Comparison of ENCODE assay signal across 8 mouse cellular contexts in the genomic region with DNA sequence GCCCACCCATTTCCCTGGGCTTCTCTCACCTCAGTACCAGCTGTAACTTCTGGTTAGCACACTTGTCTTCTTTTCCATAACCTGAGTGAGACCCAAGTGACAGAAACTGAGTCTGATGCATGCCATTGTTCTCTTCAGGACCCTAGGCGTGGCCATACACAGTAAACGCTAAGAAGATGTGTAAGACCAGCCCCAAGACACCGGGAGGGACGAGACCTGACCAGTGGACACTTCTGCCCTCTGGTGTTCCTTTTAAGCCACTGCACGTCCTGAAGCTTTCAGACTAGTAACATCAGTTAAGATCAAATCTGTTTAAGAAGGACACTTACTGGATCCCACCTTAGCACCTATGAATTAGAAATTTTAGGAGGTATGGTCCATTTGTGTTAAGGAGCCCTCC. TPM values are rescaled to one million over a fixed set of nuclear protein-coding genes. Genes with fewer than 3 reads are reported as not detected.
A peak's percentile ranks its signal among the peaks of the same experiment; 100 is the strongest.
DNase-seq lines count a peak whose midpoint lies in the region; ATAC-seq lines count a peak whose summit lies in the region.

No protein-coding gene starts in this region.

- peaks cover 9% of the 10 kb centered on the region for H3K4me1 ChIP-seq in intestine, embryonic 14.5 days (replicated peaks; ENCODE audit: control insufficient read depth, insufficient read depth, low read length)
- peaks cover 6% of the 10 kb centered on the region for H3K4me1 ChIP-seq in intestine, embryonic 15.5 days (replicated peaks)
- H3K4me1 ChIP-seq in embryonic facial prominence, embryonic 10.5 days, result peaks cover 28% of the 10 kb centered on the region
- H3K4me1 ChIP-seq in midbrain, embryonic 16.5 days (ENCODE audit: control insufficient read depth, insufficient read depth, low read length), result peaks cover 14% of the 10 kb centered on the region

- H3K4me2 ChIP-seq in intestine, embryonic 14.5 days (ENCODE audit: low read length), result no peak overlapping the region
- H3K4me2 ChIP-seq in intestine, embryonic 15.5 days (replicated peaks), result no peak overlapping the region
- peak overlapping the region; percentile 36 for H3K4me2 ChIP-seq in midbrain, embryonic 16.5 days (ENCODE audit: low read length)

- intact Hi-C loops in heart, postnatal 10 days (cut with DNase I), result loop anchor here (1.0 kb wide), 1 partner anchor 33 kb away; no protein-coding TSS in a partner anchor
- intact Hi-C loops in left cerebral cortex, postnatal 36 days (cut with DNase I), result loop anchor here (1.0 kb wide), 1 partner anchor 32 kb away; no protein-coding TSS in a partner anchor

- H3K27me3 ChIP-seq in intestine, embryonic 14.5 days (replicated peaks; ENCODE audit: control insufficient read depth, insufficient read depth, low read length), result no peaks in the 10 kb centered on the region
- no peaks in the 10 kb centered on the region for H3K27me3 ChIP-seq in intestine, embryonic 15.5 days (replicated peaks)
- H3K27me3 ChIP-seq in embryonic facial prominence, embryonic 10.5 days (replicated peaks; ENCODE audit: low read depth, poor library complexity, severe bottlenecking), result 0 out of 2 replicates have a peak, but pooled peaks cover 3% of the 10 kb centered on the region
- H3K27me3 ChIP-seq in midbrain, embryonic 16.5 days (ENCODE audit: control insufficient read depth, insufficient read depth, low read depth, low read length), result no peaks in the 10 kb centered on the region

- peak; percentile 79 for DNase-seq in intestine, embryonic 14.5 days (ENCODE audit: low spot score)
- DNase-seq in R1 (ENCODE audit: low read depth, low spot score), result peak; percentile 76
- peak; percentile 77 for DNase-seq in embryonic facial prominence, embryonic 10.5 days (ENCODE audit: low spot score)
- DNase-seq in heart, postnatal 10 days, result peak; percentile 82 to 87
- peak; percentile 61 to 69 for DNase-seq in left cerebral cortex, postnatal 36 days (ENCODE audit: low spot score in 2 of 2)
- DNase-seq in testis, postnatal 10 days (ENCODE audit: low spot score), result peak; percentile 76

- H3K27ac ChIP-seq in intestine, embryonic 14.5 days (ENCODE audit: low read depth), result no peak overlapping the region
- H3K27ac ChIP-seq in intestine, embryonic 15.5 days, result no peak overlapping the region
- H3K27ac ChIP-seq in embryonic facial prominence, embryonic 10.5 days (replicated peaks), result peak overlapping the region; percentile 69; the same call in 1 of the 2 replicates
- H3K27ac ChIP-seq in midbrain, embryonic 16.5 days (ENCODE audit: low read length), result no peak overlapping the region

- H3K4me3 ChIP-seq in intestine, embryonic 14.5 days (ENCODE audit: low read depth, low read length), result no peak overlapping the region
- H3K4me3 ChIP-seq in intestine, embryonic 15.5 days (replicated peaks), result no peak overlapping the region
- H3K4me3 ChIP-seq in embryonic facial prominence, embryonic 10.5 days, result no peak overlapping the region
- no peak overlapping the region for H3K4me3 ChIP-seq in midbrain, embryonic 16.5 days (ENCODE audit: low read depth, low read length)

- ATAC-seq in intestine, embryonic 14.5 days (replicated peaks; ENCODE audit: low FRiP score, low TSS enrichment, low read depth), result no peak
- ATAC-seq in intestine, embryonic 15.5 days, result no peak
- peak; percentile 37; the same call in 1 of the 2 replicates for ATAC-seq in midbrain, embryonic 16.5 days

- no peaks in the 10 kb centered on the region for H3K36me3 ChIP-seq in intestine, embryonic 14.5 days (ENCODE audit: control insufficient read depth, insufficient read depth, low read length)
- no peaks in the 10 kb centered on the region for H3K36me3 ChIP-seq in intestine, embryonic 15.5 days
- no peaks in the 10 kb centered on the region for H3K36me3 ChIP-seq in embryonic facial prominence, embryonic 10.5 days (replicated peaks)
- no peaks in the 10 kb centered on the region for H3K36me3 ChIP-seq in midbrain, embryonic 16.5 days (ENCODE audit: control insufficient read depth, insufficient read depth, low read length)

- no peak overlapping the region for H3K9ac ChIP-seq in intestine, embryonic 14.5 days (ENCODE audit: low read length)
- H3K9ac ChIP-seq in intestine, embryonic 15.5 days, result no peak overlapping the region
- no peak overlapping the region; the same call in 1 of the 2 replicates for H3K9ac ChIP-seq in midbrain, embryonic 16.5 days (ENCODE audit: low read depth, low read length)

- under 1% methylated on average over 5 of the region's 5 CpGs for WGBS in intestine, embryonic 14.5 days
- WGBS in intestine, embryonic 15.5 days, result under 1% methylated on average over 5 of the region's 5 CpGs
- WGBS in embryonic facial prominence, embryonic 10.5 days, result 1% methylated on average over 5 of the region's 5 CpGs
- WGBS in midbrain, embryonic 16.5 days, result 0% methylated on average over 5 of the region's 5 CpGs

- H3K9me3 ChIP-seq in intestine, embryonic 14.5 days (ENCODE audit: control insufficient read depth, low read length), result no peaks in the 10 kb centered on the region
- no peaks in the 10 kb centered on the region for H3K9me3 ChIP-seq in intestine, embryonic 15.5 days
- H3K9me3 ChIP-seq in embryonic facial prominence, embryonic 10.5 days, result peaks cover 5% of the 10 kb centered on the region; the same call in 1 of the 2 replicates
- no peaks in the 10 kb centered on the region for H3K9me3 ChIP-seq in midbrain, embryonic 16.5 days (replicated peaks; ENCODE audit: control insufficient read depth, low read length, poor library complexity, severe bottlenecking)

RNA-seq across cellular contexts. Expression of gene Serpinh1, which starts 12.0 kb away (rescaled TPM):
- polyA plus RNA-seq in intestine, embryonic 14.5 days (2014; fragmentation: Nextera tagmentation; extraction: Ambion mirVana), result 417 and 502 TPM in 2 replicates
- 1,021 and 1,056 TPM in 2 replicates for polyA plus RNA-seq in intestine, embryonic 15.5 days (2015; fragmentation: Nextera tagmentation; extraction: Ambion mirVana)
- 1,061 and 1,072 TPM in 2 replicates for polyA plus RNA-seq in embryonic facial prominence, embryonic 10.5 days (2016; fragmentation: Nextera tagmentation; extraction: Ambion mirVana)
- 100 to 1,000 TPM; 442 to 536 TPM for total RNA-seq in heart, postnatal 10 days (2021)
- 10 to 100 TPM; 22.6 to 25.6 TPM for total RNA-seq in left cerebral cortex, postnatal 36 days (2021)
- polyA plus RNA-seq in midbrain, embryonic 16.5 days (2015; fragmentation: Nextera tagmentation; extraction: Ambion mirVana), result 185 and 203 TPM in 2 replicates

RNA-seq across cellular contexts. Expression of gene Gdpd5, which starts 16.1 kb away (rescaled TPM):
- 18.6 and 23.4 TPM in 2 replicates for polyA plus RNA-seq in intestine, embryonic 14.5 days (2014; fragmentation: Nextera tagmentation; extraction: Ambion mirVana)
- 15.4 and 15.9 TPM in 2 replicates for polyA plus RNA-seq in intestine, embryonic 15.5 days (2015; fragmentation: Nextera tagmentation; extraction: Ambion mirVana)
- 21.4 TPM in 2 replicates for polyA plus RNA-seq in embryonic facial prominence, embryonic 10.5 days (2016; fragmentation: Nextera tagmentation; extraction: Ambion mirVana)
- 10 to 100 TPM; 40.9 to 43.1 TPM for total RNA-seq in heart, postnatal 10 days (2021)
- 10 to 100 TPM; 32.2 to 44.9 TPM for total RNA-seq in left cerebral cortex, postnatal 36 days (2021)
- polyA plus RNA-seq in midbrain, embryonic 16.5 days (2015; fragmentation: Nextera tagmentation; extraction: Ambion mirVana), result 45.0 and 55.6 TPM in 2 replicates
